Mouse (Mus musculus): Measurements from ENCODE around the gene Gm12169.
"Not testable (repeated sequence)": the region's sequence is repeated elsewhere in the genome, so short reads cannot be mapped to it uniquely, and the experiment has no call there.

Gm12169 gene

DNA sequence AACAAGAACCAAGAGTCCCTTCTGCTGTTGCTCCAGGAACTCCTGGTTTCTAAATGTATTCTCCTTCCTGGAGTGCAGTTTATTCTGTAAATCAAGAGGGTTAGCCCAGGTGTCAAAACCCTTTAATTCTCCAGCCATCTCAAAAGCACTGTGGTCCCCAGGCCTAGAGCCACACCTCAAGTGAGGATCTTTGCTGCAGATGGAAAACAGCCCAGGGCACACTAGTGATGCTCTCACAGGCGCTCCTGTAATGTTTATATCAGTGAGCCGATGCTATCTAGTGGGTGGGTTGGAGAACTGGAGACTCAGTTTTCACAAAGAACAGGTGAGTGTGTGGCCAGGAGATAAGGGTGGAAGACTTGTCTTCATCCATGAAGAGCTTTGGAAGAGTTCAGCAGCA, at the start of gene Gm12169:
Gene Gm12169, plus strand, starts transcription at position 301 of the 400 bp plus-strand sequence.
- DNase-seq (ENCODE audit: low spot score) = no peak

DNA sequence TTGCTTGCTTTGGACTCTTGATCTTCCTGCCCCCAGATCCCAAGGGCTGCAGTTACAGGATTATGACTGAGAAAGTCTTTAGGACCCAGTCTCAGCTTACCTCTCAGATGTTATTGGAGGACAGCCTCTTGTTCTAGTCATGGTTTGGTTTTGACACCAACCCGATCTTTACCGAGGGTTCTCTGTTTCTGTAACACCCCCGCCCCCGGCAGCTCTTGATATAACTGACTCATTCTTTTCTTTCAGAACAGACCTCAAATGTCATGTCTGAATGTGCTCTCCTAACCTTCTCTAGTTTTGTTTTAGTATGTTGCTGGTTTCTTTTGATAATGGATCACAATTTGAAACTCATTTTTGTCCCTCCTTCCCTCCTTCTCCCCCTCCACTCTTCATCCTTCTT, 49.8 kb upstream of the Gm12169 start:
- DNase-seq (ENCODE audit: low spot score) = no peak

DNA sequence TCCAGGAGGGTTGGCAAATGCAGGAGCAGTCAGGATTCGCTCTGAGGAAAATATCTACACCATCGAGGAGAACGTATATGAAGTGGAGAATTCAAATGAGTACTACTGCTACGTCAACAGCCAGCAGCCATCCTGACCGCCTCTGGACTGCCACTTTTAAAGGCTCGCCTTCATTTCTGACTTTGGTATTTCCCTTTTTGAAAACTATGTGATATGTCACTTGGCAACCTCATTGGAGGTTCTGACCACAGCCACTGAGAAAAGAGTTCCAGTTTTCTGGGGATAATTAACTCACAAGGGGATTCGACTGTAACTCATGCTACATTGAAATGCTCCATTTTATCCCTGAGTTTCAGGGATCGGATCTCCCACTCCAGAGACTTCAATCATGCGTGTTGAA, 44.7 kb upstream of the Gm12169 start:
- no peak for DNase-seq (ENCODE audit: low spot score)

DNA sequence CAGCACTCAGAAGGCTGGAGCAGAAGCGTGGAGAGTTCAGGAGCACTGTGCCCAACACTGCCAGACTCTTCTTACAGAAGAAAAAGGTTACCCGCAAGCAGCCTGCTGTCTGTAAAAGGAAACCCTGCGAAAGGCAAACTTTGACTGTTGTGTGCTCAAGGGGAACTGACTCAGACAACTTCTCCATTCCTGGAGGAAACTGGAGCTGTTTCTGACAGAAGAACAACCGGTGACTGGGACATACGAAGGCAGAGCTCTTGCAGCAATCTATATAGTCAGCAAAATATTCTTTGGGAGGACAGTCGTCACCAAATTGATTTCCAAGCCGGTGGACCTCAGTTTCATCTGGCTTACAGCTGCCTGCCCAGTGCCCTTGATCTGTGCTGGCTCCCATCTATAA, 43.5 kb upstream of the Gm12169 start:
- no peak for DNase-seq (ENCODE audit: low spot score)

DNA sequence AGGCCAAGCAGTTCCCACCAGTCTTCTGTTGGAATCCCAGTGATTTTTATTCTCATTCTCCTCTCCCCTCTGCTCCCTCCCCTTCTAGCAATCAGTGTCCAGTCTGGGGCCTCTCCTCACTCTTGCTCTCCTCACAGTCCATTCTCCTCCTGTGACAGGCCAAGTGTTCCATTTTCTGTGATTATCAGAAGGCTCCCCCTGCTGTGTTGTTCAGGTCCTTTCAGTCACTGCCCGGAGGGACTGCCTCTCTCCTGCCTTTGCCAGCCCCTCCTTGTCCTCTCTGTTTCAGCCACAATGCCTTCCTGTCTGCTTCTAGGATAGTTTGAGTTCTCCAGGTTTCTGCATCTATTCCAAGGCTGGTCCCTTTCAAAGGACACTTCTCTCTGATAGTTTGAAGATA, 35.8 kb upstream of the Gm12169 start:
- no peak for DNase-seq (ENCODE audit: low spot score)

DNA sequence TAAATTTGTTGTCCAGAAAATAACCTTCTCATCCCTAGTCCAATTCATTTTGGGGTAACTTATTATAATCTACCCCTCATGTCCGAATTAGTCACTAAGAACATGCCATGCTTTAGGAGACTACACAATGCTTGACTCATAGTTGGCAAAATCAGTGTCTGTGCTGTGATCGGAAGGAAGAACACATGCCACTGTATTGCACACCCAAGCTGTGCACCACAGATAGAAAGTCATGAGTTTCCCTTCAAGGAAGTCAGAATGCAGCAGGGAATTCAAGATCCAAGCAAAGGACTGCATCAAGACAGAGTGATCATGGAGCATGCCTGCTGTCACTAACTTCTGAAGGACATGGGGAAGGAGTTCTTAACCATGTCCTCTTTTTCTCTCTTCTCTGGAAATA, 35.4 kb upstream of the Gm12169 start:
- DNase-seq (ENCODE audit: low spot score) = no peak

DNA sequence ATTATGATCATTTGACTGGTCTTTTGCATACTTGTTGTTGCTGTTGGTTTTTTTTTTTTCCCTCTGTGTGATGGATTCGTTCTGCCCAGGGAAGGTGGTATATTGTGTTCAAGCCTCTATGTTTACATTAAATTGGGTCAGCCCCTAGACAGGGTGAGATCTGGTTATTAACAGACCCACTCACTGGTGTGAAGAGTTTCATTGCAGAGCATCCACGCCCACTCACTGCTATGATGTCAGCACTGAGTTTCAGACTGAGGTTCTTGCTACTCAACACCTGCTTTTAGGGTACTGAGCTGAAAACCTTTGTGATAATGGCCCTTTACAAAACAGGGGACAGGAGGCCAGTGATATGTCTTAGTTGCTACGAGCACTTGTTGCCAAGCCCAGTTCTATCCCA, 16.9 kb upstream of the Gm12169 start:
- no peak for DNase-seq (ENCODE audit: low spot score)

DNA sequence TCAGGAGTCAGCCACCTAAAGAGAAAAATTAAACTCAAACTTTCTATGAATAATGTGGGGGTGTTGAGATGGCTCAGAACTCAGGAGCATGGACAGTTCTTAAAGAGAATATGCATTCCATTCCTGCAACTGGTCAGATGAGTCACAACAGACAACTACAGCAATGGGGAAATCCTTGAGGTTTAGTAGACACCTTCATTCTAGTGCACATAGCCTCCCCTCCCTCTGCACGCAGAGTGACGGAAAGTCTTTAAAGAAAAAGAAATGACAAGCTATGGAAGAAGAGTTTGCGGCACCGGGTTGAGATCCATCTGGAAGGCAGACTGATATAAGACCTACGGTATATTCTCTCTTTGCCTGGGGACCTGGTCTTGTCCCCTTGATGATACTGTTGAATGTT, 14.1 kb upstream of the Gm12169 start:
- no peak for DNase-seq (ENCODE audit: low spot score)

DNA sequence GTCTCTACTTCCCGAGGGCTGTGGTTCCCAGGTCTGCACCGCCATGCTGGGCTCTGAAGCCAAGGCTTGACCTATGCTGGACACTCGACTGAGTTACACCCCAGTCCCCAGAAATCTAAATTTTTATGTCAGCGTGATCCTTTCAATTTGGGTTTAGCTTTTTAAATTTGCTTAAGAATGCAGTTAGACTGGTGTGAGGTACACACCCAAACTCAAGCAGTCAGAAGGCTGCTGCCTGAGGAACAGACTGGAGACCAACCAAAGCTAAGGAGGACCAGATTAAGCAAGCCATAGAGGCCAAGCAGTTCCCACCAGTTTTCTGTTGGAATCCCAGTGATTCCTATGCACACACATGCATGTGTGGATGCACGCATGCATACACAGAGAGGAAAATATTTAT, 2.7 kb upstream of the Gm12169 start:
- not testable (repeated sequence) for DNase-seq (ENCODE audit: low spot score)

DNA sequence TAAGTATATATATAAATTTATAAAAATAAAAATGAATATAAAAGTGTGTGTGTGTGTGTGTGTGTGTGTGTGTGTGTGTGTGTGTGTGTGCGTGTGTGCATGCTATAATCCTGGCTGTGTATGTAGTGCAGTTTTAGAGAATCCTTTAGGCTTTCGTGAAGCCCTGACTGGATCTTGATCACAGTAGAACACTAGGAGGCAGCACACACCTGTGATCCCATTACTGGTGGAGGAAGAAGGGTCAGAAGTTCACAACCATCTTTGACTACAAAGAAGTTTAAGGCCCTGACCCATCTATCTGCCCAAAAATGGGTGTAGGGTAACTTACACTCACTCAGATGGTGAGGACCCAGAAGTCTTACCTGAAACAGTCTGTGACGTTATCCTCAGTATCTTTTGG, 1.3 kb upstream of the Gm12169 start:
- DNase-seq (ENCODE audit: low spot score) = no peak

DNA sequence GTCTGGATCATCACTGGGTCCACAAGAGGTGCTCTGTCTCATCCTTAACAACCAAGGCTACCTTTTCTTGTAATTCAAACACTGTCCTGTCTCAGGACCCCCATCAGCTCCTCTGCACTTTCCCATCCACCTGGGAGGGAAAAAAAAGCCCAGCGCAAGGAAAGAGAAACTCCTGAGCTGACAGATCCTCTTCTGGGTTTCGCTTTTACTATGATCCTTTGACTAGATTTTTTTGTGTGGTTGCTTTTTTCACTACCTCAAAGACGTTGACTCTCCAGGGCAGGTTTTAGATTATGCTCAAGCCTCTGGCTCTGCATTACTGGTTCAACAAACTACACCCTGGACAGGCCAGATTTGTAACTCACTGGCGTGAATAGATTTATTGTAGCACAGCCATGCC, 6.1 kb downstream of the Gm12169 start:
- no peak for DNase-seq (ENCODE audit: low spot score)

DNA sequence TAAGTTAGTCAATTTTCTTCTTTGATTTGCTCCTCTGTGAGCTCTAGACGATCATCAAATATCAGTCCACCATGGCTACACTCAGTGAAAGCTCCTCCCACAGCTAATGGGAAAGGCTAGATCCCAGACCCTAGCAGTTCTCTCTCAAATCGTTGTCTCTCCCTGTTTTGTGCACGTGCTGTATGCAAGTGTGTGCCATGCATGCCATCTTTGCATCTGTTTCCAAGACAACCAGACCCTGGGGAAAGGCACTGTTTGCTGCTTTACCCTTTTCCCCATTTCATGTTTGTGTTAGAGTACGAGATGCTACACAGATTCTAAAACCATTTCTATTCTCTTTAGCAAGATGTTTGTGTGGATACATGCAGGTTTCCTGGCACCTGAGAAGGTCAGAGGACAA, 13.0 kb downstream of the Gm12169 start:
- DNase-seq (ENCODE audit: low spot score) = no peak

DNA sequence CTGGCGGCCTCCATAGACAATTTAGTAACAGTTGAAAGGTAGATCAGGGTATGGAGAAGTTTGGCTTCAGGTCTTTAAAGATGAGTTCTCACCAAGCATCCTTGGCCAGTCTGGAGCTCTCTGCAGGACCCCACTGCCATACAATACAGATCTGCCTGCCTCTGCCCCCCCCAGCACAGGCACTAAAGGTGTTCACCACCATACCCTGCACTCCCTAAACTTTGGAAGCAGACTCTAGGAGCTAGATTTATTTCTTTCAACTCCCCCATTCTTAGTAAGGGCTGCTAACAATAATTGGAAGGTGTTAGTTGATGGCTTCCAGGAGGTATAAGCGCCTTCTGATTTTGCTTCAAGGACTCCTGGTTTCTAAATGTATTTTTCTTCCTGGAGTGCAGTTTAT, 19.5 kb downstream of the Gm12169 start:
- no peak for DNase-seq (ENCODE audit: low spot score)

DNA sequence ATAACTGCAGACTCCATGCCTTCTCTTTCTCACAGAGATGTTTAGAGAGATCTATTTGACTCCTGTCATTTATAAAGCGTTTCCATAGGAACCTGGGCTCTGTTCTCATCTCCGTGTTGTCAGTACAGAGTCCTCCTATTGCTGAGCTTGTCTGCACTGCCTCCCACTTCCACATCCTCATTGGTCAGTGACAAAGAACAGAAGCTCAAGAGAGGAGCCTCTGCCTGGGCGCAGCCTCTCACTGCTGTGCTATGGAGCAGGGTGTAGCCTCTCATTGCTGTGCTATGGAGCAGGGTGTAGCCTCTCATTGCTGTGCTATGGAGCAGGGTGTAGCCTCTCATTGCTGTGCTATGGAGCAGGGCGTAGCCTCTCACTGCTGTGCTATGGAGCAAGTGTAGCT, 25.7 kb downstream of the Gm12169 start:
- DNase-seq (ENCODE audit: low spot score) = no peak

DNA sequence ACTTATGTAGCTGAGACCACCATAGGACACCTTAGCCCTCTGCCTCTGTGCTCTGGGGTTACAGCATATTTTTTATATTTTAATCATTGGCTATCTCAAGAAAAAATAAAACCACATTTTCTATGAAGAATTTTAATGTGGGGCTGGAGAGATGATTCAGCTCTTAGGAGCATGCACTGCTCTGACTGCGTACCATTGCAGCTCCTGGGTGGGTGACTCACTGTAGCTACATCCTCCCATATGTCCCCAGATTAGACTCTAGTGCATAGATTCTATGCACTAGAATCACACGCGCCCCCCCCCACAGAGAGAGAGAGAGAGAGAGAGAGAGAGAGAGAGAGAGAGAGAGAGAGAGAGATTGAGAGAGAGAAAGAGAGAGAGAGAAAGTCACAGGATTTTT, 28.7 kb downstream of the Gm12169 start:
- no peak for DNase-seq (ENCODE audit: low spot score)

DNA sequence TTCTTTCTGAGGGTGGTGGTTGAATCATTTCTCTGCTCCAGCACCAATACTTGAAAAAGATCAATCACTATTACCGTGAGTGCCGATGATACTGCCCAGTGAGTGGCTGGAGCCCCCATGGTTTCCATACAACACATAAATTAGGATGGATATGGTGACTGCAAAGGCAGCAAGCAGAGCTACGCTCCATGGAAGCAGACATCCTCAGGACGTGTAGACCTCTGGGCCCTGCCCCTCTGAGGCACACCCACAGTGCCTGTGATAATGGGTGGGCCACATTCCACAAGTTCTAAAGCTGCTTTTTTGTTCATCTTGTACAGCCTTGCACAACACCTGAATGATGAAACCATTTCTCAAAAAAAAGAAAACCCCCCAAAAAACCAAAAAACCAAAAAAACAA, 37.1 kb downstream of the Gm12169 start:
- DNase-seq (ENCODE audit: low spot score) = no peak

DNA sequence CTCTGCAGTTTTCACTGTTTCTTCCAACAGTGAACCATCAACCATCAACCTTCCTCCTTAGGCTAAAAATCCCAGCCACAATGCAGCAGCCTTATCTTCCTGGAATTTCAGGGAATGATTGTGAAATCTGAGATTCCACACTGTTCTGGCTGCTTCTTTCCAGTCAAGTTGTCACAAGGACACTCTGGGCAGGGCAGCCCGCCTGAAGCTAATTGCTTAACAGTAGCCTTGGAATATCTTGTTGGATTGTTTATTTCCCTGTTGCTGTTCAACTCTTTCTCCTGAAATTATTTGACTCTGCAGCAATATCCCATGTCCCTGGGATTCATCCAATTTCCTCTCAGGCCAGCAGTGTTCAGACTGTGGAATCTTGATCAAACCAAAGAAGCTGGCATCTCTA, 40.7 kb downstream of the Gm12169 start:
- DNase-seq (ENCODE audit: low spot score) = peak; percentile 47

DNA sequence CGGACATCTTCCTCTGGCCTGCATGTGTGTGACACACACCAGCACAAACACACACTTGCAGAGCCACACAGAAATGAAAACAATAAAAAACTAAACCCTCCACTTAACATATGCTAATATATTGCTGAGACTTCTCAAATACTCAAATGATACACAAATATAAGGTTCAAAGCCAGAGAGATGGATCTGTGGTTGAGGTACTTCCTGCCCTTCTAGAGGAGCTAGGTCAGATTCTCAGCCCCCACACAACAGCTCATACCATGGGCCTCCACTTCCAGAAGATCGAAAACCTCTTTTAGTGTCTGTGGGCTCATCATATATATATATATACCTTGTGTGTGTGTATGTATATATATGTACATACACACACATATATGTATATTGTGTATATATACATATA, 42.0 kb downstream of the Gm12169 start:
- DNase-seq (ENCODE audit: low spot score) = no peak

DNA sequence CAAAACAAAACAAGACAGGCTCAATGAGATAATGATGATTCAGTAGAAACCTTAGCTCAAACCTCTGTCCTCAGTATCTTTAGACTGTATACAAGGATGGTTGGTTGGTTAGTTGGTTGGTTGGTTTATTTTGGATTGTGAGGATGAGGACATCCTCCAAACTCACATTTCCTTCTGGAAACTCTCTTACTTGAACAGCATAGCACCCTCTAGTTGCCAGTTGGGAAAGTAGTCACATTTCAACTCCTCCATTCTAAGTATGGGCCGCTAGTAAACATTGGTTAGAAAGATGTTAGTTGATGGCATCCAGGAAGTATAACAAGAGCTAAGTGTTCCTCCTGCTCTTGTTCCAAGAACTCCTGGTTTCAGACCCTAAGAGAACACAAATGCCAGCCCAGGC, 45.1 kb downstream of the Gm12169 start:
- no peak for DNase-seq (ENCODE audit: low spot score)

DNA sequence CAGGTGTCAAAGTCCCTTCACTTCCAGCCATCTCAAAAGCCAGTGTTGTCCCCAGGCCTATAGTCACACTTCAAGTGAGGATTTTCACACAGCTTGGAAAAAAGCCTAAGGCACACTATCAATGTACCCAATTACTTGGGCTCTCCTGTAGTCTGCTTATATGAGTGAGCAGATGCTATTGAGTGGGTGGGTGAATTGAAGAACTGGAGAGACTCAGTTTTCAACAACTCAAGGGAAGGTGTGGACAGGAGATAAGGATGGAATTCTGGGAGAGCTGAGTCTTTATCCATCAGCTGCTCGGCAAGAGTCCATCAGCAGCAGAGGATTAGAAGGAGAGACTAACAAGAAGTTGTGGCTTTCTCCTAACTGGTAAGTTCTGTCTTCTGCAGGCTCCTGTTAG, 47.3 kb downstream of the Gm12169 start, which contains the start of gene BC053393:
Gene BC053393, plus strand, starts transcription at position 210 of the 400 bp plus-strand sequence.
- no peak for DNase-seq (ENCODE audit: low spot score)

DNA sequence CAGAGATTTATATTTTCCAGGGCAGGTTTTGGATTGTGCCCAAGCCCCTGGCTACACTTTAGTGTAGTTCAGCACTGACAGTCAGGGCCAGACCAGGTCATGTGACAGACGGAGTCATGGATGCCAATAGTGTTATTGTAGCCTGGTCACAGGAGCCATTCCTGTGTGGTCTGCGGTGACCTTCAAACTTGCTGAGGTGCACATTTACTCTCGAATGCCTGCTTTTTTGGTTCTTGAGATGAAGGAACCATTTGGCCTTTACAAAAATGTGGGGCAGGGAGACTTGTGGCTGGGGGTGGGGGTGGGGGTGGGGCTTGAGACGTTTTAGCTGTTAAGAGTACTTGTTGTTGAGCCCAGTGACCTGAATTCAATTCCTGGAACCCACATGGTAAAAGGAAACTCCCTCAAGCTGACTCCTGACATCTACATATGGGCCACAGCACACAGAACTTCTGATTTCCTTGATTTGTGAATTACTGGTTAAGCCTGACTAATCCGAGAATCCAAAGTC, 54.8 kb downstream of the Gm12169 start:
- DNase-seq (ENCODE audit: low spot score) = peak; percentile 16

DNA sequence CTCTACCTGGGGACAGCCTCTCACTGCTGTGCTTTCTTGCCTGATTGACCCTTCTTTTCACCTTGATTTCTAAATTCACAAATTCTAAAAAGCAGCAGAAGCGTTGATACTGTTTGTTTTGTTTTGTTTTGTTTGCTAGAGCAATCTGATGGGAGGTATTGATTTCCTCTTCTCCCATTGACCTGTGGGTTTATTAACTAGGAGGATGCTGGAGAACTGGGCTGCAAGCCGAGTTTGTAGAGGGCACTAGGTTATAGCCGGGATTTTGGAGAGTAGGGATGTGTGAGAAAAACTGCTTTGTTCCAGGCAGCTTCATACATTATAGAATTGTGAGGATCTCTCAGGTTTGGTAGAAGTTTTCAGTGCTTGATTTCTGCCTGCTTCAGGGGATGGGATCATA, 56.4 kb downstream of the Gm12169 start:
- no peak for DNase-seq (ENCODE audit: low spot score)

DNA sequence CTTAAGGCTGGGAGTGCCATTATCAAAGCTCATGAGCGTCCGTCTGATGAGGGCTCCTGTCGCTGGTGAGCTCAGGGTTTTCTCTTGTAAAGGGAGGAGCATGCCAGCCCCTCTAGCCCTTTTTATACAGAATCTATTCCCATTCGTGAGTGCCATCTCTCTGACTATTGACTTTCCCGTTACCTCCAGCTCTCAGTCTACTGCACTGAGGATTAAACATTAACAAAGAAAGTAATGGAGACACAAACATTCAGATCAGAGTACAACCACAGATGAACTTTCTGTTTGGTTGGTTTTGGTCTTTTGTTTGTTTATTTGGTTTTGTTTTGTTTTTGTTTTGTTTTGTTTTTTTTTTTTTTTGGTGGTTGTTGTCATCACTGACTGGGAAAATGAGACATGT, 58.7 kb downstream of the Gm12169 start:
- no peak for DNase-seq (ENCODE audit: low spot score)

Measured in ovary, postnatal 36 days (tissue).